Mouse (Mus musculus) heart, embryonic 13.5 days (tissue): Measurements from ENCODE around the gene Zfpm1. TPM values are rescaled to one million over a fixed set of nuclear protein-coding genes. Genes with fewer than 3 reads are reported as not detected.

Source experiments
- ATAC-seq: fragments of 200-750 bp; cut with Nextera tagmentation; 2 replicates; pipeline ENCODE4 v1.8.0; 2017; ENCODE audit warnings: moderate TSS enrichment; ENCODE audit not compliant: insufficient number of reproducible peaks, low FRiP score, low TSS enrichment; ENCODE audit errors: extremely low read depth
- H3K27ac ChIP-seq: fragments of 300-500 bp; sonication (generic); replicated peaks from 2 replicates; pipeline ENCODE4 v1.5.1; 2015; ENCODE audit warnings: moderate library complexity, mild to moderate bottlenecking, inconsistent platforms
- H3K27me3 ChIP-seq: fragments of 300-500 bp; sonication (generic); replicated peaks from 2 replicates; pipeline ENCODE4 v1.6.1; 2015; ENCODE audit warnings: mild to moderate bottlenecking, inconsistent platforms
- H3K36me3 ChIP-seq: fragments of 300-500 bp; sonication (generic); 2 replicates; pipeline ENCODE4 v1.6.1; 2015; ENCODE audit warnings: mild to moderate bottlenecking, inconsistent platforms
- H3K4me1 ChIP-seq: fragments of 300-500 bp; sonication (generic); 2 replicates; pipeline ENCODE4 v1.6.1; 2015; ENCODE audit warnings: inconsistent platforms
- H3K4me2 ChIP-seq: fragments of 300-500 bp; sonication (generic); 2 replicates; pipeline ENCODE4 v1.6.1; 2015; ENCODE audit warnings: inconsistent platforms, mild to moderate bottlenecking, moderate library complexity
- H3K4me3 ChIP-seq: fragments of 300-500 bp; sonication (generic); 2 replicates; pipeline ENCODE4 v1.5.1; 2015; ENCODE audit warnings: moderate library complexity, mild to moderate bottlenecking, inconsistent platforms
- H3K9ac ChIP-seq: fragments of 300-500 bp; sonication (generic); 2 replicates; pipeline ENCODE4 v1.6.1; 2015; ENCODE audit warnings: inconsistent platforms, mild to moderate bottlenecking, moderate library complexity
- H3K9me3 ChIP-seq: fragments of 300-500 bp; sonication (generic); 2 replicates; pipeline ENCODE4 v1.6.1; 2016; ENCODE audit warnings: inconsistent platforms
- WGBS: fragments of 180-500 bp; shearing (Covaris S2); methylation state at CpG from one replicate; pipeline ENCODE4 v1.1.7; 2015; ENCODE audit warnings: mixed read lengths; 5-methylcytosine and 5-hydroxymethylcytosine counted together
- polyA plus RNA-seq: library from polyadenylated mRNA; unstranded; fragments of >200 nt; fragmentation: Nextera tagmentation; extraction: Ambion mirVana; gene quantifications from 2 replicates; pipeline ENCODE4 v1.2.1, GENCODE M21; 2015

The Zfpm1 gene
- polyA plus RNA-seq, 1 experiment from 2014 or later = 3.8 TPM

GRCm38 (mm10) chr8:122369665-122370064 is 87.7 kb downstream of the Zfpm1 start:
- Histone ChIP-seq H3K9ac (peak overlapping the region; percentile 62), H3K4me1 (peaks cover 24% of the 10 kb centered on the region), H3K4me2 (0 out of 2 replicates have a peak overlapping the region, but pooled peaks have one; percentile 12), H3K27me3 (no peaks in the 10 kb centered on the region), H3K36me3 (no peaks in the 10 kb centered on the region), H3K4me3 (no peak overlapping the region), H3K27ac (peak overlapping the region; percentile 55), H3K9me3 (no peaks in the 10 kb centered on the region)
- 12% methylated on average over 9 of the region's 9 CpGs for WGBS
- peak; percentile 29; the same call in 1 of the 2 replicates for ATAC-seq

GRCm38 (mm10) chr8:122371706-122372105 is 89.8 kb downstream of the Zfpm1 start:
- H3K4me2 ChIP-seq = no peak overlapping the region
- no peaks in the 10 kb centered on the region for H3K9me3 ChIP-seq
- WGBS = 62% methylated on average over 6 of the region's 6 CpGs
- H3K27me3 ChIP-seq = no peaks in the 10 kb centered on the region
- ATAC-seq = no peak
- no peak overlapping the region for H3K9ac ChIP-seq
- H3K4me3 ChIP-seq = no peak overlapping the region
- H3K27ac ChIP-seq = no peak overlapping the region
- peaks cover 30% of the 10 kb centered on the region for H3K4me1 ChIP-seq
- no peaks in the 10 kb centered on the region for H3K36me3 ChIP-seq

DNA sequence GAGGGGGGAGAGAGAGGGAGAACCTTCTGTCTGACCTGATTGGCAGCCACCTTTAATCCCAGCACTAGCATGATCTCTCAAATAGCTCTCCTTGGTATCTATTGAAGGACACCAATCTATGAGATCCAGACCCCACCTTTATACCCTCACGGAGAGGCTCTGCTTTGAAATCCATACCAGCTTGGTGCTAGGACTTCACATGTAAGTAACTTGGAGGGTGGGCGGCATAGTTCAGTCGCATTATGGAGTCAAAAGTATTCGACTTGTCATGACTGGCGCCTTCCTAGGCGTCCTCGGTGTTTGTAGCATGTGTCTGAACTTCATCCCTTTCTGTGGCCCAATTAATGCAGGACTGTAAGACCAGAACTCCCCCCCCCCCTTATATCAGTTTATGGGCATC is 93.4 kb downstream of the Zfpm1 start:
- WGBS = 88% methylated on average over 7 of the region's 7 CpGs
- no peak for ATAC-seq
- no peak overlapping the region for H3K27ac ChIP-seq
- no peaks in the 10 kb centered on the region for H3K27me3 ChIP-seq
- H3K36me3 ChIP-seq = peaks cover 22% of the 10 kb centered on the region
- H3K4me1 ChIP-seq = peaks cover 25% of the 10 kb centered on the region
- no peak overlapping the region for H3K4me3 ChIP-seq
- H3K9me3 ChIP-seq = no peaks in the 10 kb centered on the region
- peak overlapping the region; percentile 93 for H3K4me2 ChIP-seq
- H3K9ac ChIP-seq = peak overlapping the region; percentile 74

DNA sequence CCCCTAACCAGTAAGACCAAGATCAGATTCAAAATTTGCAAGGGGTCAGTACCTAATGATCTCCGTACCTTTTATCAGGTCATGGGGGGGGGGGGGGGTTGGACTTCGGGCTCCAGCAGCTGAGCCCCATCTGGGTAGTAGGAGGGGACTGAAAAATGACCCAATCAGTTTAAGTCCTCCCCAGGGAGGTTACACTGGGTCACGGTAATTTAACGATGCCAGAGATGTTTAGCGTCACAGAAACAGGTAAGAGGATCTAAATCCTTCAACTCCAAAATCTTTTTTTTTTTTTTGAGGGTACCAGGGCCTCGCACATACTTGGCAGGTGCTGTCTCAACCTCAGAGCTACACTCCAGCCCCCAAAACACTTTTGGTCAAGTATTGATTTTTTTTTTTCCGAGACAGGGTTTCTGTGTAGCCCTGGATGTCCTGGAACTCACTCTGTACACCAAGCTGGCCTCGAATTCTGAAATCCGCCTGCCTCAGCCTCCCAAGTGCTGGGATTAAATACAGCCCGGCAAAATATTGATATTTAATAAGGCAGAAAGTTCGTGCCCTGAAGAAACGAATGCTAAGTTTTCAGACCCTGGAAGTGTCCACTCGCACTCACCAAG is 93.9 kb downstream of the Zfpm1 start:
- no peak for ATAC-seq
- Histone ChIP-seq H3K9me3 (no peaks in the 10 kb centered on the region), H3K4me2 (peak overlapping the region; percentile 93), H3K36me3 (peaks cover 28% of the 10 kb centered on the region), H3K27me3 (no peaks in the 10 kb centered on the region), H3K27ac (peak overlapping the region; percentile 94), H3K9ac (peak overlapping the region; percentile 74), H3K4me1 (peaks cover 25% of the 10 kb centered on the region), H3K4me3 (peak overlapping the region; percentile 95)
- WGBS = 23% methylated on average over 13 of the region's 13 CpGs

- no peaks in the 10 kb centered on the region for H3K27me3 ChIP-seq
- peak within 1 kb of the TSS; percentile 95 for H3K9ac ChIP-seq
- peak within 1 kb of the TSS; percentile 93 for H3K4me2 ChIP-seq
- WGBS = under 1% methylated on average over 101 of the region's 107 CpGs
- H3K4me3 ChIP-seq = peak within 1 kb of the TSS; percentile 95
- ATAC-seq = peak; percentile 93
- peaks cover 32% of the 10 kb centered on the region for H3K36me3 ChIP-seq
- peaks cover 28% of the 10 kb centered on the region for H3K4me1 ChIP-seq
- no peaks in the 10 kb centered on the region for H3K9me3 ChIP-seq
- peak within 1 kb of the TSS; percentile 94 for H3K27ac ChIP-seq
These were observed 94.7 kb downstream of the Zfpm1 start, which contains the start of gene Zc3h18 for GRCm38 (mm10) chr8:122376365-122377231. Zc3h18 (plus strand) TSS chr8:122376609.

DNA sequence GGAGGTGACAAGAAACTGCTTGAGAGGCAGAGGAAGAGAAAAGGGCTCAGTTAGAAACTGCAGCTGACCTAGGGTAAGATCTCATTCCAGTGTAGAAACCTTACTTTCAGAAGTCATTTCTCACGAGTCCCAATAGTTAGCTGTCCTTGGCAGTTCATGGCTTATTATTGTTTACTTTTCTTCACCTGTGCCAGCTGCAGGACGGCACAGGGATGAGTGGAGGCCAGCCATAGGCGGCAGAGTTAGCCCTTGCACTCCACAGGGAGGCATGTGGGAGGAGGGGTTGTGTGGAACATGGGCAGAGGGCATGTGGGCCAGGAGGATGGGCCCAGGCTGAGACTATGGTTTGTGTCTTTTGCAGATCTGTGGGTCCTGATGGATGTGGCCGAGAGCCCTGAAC is 101.1 kb downstream of the Zfpm1 start:
- Histone ChIP-seq H3K27me3 (no peaks in the 10 kb centered on the region), H3K9me3 (no peaks in the 10 kb centered on the region), H3K9ac (no peak overlapping the region), H3K27ac (no peak overlapping the region), H3K4me2 (no peak overlapping the region), H3K4me1 (peaks cover 10% of the 10 kb centered on the region), H3K4me3 (no peak overlapping the region), H3K36me3 (peaks cover 85% of the 10 kb centered on the region)
- no peak; the same call in 1 of the 2 replicates for ATAC-seq
- WGBS = 85% methylated on average over 4 of the region's 4 CpGs

Other genes with a start within 250 kb of the Zfpm1 start
- not detected in 2 replicates for gene Trhr2, start 78.6 kb downstream of the Zfpm1 start, polyA plus RNA-seq
- gene Zc3h18, start 94.5 kb downstream of the Zfpm1 start, polyA plus RNA-seq = 30.4 and 31.1 TPM in 2 replicates
- gene Il17c, start 139.9 kb downstream of the Zfpm1 start, polyA plus RNA-seq = not detected in 2 replicates
- 170 and 202 TPM in 2 replicates for gene Cyba, start 150.8 kb downstream of the Zfpm1 start, polyA plus RNA-seq
- gene Mvd, start 161.3 kb downstream of the Zfpm1 start, polyA plus RNA-seq = 19.7 and 21.8 TPM in 2 replicates
- 2.4 and 3.1 TPM in 2 replicates for gene Snai3, start 178.6 kb downstream of the Zfpm1 start, polyA plus RNA-seq
- 33.2 and 42.0 TPM in 2 replicates for gene Rnf166, start 193.9 kb downstream of the Zfpm1 start, polyA plus RNA-seq
- 23.9 and 29.6 TPM in 2 replicates for gene Ctu2, start 194.0 kb downstream of the Zfpm1 start, polyA plus RNA-seq